Mouse (Mus musculus): ENCODE measurements around the gene Rab25. TPM values are rescaled to one million over a fixed set of nuclear protein-coding genes. Genes with fewer than 3 reads are reported as not detected.
"Not testable (repeated sequence)": the region's sequence is repeated elsewhere in the genome, so short reads cannot be mapped to it uniquely, and the experiment has no call there.

The Rab25 gene
- polyA plus RNA-seq, 1 experiment from 2014 or later = 3.7 TPM

DNA sequence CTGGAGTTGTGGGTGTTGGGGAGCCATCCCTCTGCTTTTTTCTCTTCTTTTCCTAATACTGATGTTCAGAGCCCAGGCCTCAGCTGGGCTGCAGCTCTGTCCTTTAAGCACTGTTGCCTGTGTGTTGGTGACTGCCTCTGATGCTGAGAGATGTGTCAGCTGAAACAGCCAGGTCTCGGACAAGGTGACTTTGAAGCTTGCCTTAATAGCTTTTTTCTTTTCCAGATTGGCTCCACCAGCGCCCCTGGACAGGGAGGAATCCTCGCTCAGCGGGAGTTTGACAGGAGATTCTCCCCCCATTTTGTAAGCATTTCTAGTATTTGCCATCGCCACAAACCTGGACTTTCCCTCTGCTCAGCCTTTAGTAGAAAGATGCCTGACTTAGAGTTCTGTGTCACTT is 38.5 kb upstream of the Rab25 start:
- H3K9ac ChIP-seq (replicated peaks; ENCODE audit: low read length) = no peak overlapping the region
- no peaks in the 10 kb centered on the region for H3K9me3 ChIP-seq (replicated peaks; ENCODE audit: control insufficient read depth, low read length)
- H3K4me3 ChIP-seq (ENCODE audit: low read depth, low read length) = no peak overlapping the region
- no peaks in the 10 kb centered on the region for H3K4me1 ChIP-seq (ENCODE audit: control insufficient read depth, insufficient read depth, low read length)
- no peak for DNase-seq (ENCODE audit: low spot score)
- ATAC-seq (replicated peaks; ENCODE audit: insufficient number of reproducible peaks, low FRiP score, low TSS enrichment, low read depth) = no peak
- peaks cover 11% of the 10 kb centered on the region for H3K36me3 ChIP-seq (replicated peaks; ENCODE audit: control insufficient read depth, insufficient read depth, low read depth, low read length)
- WGBS = 91% methylated on average over 5 of the region's 5 CpGs
- H3K27me3 ChIP-seq (ENCODE audit: control insufficient read depth, insufficient read depth, low read length) = no peaks in the 10 kb centered on the region
- H3K27ac ChIP-seq (replicated peaks; ENCODE audit: low read depth, low read length) = no peak overlapping the region
- H3K4me2 ChIP-seq (ENCODE audit: low read depth, low read length) = no peak overlapping the region

DNA sequence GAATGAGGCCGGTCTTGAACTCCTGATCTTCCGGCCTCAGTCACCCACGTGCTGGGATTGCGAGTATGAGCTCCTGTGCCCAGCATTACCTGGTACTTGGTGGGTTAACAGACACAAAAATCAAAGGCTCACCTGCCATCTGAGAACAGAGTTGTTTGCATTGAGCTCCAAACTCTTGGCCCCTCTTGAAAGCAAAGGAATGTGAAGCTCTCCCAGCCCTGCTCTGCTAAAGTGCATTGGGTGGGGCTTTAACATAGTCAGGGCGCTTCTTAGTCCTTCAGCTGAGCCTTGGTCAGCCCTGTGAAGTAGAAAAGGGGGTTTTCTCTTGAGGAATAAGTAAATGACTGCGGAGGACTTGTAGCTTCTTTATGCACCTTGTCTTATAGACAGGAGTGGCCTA is 37.7 kb upstream of the Rab25 start:
- ATAC-seq (replicated peaks; ENCODE audit: insufficient number of reproducible peaks, low FRiP score, low TSS enrichment, low read depth) = no peak
- no peak for DNase-seq (ENCODE audit: low spot score)
- H3K36me3 ChIP-seq (replicated peaks; ENCODE audit: control insufficient read depth, insufficient read depth, low read depth, low read length) = peaks cover 11% of the 10 kb centered on the region

DNA sequence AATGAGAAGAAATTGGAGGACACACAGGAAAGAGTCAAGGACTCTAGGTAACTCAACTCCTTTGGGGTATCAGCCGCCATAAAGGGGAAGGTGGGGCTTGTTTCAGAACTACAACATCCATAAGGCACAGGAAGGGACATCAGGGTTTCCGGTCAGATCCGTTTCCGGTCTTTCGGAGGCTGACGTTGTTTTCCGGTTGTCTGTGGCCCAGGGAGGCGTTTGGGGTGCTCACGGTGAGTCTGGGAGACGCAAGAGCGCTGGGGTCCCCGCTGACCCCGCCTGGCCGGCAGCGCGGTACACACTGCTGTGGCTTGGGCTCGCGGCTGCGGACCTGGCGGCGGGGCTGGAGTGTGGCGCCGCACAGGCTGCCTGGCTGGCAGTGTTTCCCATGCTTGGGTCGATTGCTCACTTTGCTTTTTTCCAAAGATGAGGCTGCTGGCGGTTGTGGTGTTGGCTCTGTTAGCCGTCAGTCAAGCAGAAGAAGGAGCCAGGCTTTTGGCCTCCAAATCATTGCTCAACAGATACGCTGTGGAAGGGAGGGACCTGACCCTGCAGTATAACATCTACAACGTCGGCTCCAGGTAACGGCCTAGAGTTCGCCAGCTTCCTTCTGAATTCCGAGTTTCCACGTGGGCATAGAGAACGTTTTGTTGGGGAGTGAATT is 31.5 kb upstream of the Rab25 start:
- H3K27ac ChIP-seq (replicated peaks; ENCODE audit: low read depth, low read length) = no peak overlapping the region
- DNase-seq (ENCODE audit: low spot score) (peak; percentile 89), ATAC-seq (replicated peaks; ENCODE audit: insufficient number of reproducible peaks, low FRiP score, low TSS enrichment, low read depth) (peak; percentile 66)
- H3K36me3 ChIP-seq (replicated peaks; ENCODE audit: control insufficient read depth, insufficient read depth, low read depth, low read length) = no peaks in the 10 kb centered on the region; the same call in 1 of the 2 replicates
- no peaks in the 10 kb centered on the region for H3K27me3 ChIP-seq (ENCODE audit: control insufficient read depth, insufficient read depth, low read length)
- peak overlapping the region; percentile 70 for H3K4me3 ChIP-seq (ENCODE audit: low read depth, low read length)
- no peaks in the 10 kb centered on the region for H3K4me1 ChIP-seq (ENCODE audit: control insufficient read depth, insufficient read depth, low read length)
- H3K9me3 ChIP-seq (replicated peaks; ENCODE audit: control insufficient read depth, low read length) = no peaks in the 10 kb centered on the region
- H3K9ac ChIP-seq (replicated peaks; ENCODE audit: low read length) = peak overlapping the region; percentile 79
- under 1% methylated on average over 34 of the region's 34 CpGs for WGBS
- peak overlapping the region; percentile 75 for H3K4me2 ChIP-seq (ENCODE audit: low read depth, low read length)

More for the DNA sequence above, 37.7 kb upstream of the Rab25 start:
- no peak overlapping the region for H3K4me2 ChIP-seq (ENCODE audit: low read depth, low read length)
- no peak overlapping the region for H3K27ac ChIP-seq (replicated peaks; ENCODE audit: low read depth, low read length)
- 95% methylated on average over 6 of the region's 6 CpGs for WGBS
- no peaks in the 10 kb centered on the region for H3K27me3 ChIP-seq (ENCODE audit: control insufficient read depth, insufficient read depth, low read length)
- H3K9me3 ChIP-seq (replicated peaks; ENCODE audit: control insufficient read depth, low read length) = no peaks in the 10 kb centered on the region
- no peak overlapping the region for H3K9ac ChIP-seq (replicated peaks; ENCODE audit: low read length)
- no peak overlapping the region for H3K4me3 ChIP-seq (ENCODE audit: low read depth, low read length)
- no peaks in the 10 kb centered on the region for H3K4me1 ChIP-seq (ENCODE audit: control insufficient read depth, insufficient read depth, low read length)

DNA sequence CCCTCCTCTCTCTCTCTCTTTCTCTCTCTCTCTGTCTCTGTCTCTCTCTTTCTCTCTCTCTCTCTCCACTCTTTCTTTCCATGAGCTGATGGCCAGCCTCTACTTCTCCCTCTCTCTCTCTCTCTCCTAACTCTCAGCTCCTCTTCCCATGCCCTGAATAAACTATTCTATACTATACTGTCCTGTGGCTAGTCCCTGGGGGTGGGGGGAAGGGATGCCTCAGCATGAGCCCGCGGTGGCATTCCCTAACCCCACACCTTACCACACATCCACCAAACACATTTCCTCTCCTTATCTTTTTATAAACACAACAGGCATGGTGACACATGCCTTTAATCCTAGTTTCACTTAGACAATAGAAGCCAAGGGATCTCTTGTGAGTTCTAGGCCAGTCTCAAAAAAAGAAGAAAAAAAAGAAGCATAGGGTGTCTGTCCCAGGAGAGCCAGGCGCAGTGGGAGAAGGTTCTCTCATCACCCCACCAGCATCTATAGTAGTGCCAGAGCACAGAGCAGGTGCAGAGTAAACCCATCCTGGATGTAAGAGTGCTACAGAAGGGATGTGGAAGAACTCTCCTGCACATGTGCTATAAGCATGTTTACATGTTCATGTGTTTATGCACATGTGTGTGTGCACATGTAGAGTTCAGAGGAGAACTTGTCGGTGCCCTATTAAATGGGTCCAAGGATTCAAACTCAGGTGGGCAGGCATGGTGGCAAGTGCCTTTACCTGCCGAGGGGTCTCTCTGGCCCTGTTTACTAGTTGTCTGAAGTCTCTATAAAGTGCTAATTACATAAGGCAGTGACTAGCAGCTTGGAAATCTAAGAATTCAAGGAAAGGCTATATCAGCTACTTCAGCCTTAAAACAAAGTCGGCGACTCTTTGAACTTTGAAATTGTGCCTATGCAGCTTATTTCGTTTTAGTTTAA is 30.7 kb upstream of the Rab25 start:
- H3K27ac ChIP-seq (replicated peaks; ENCODE audit: low read depth, low read length) = no peak overlapping the region
- H3K4me1 ChIP-seq (ENCODE audit: control insufficient read depth, insufficient read depth, low read length) = no peaks in the 10 kb centered on the region
- no peak overlapping the region; the same call in 1 of the 2 replicates for H3K4me2 ChIP-seq (ENCODE audit: low read depth, low read length)
- no peaks in the 10 kb centered on the region for H3K27me3 ChIP-seq (ENCODE audit: control insufficient read depth, insufficient read depth, low read length)
- H3K36me3 ChIP-seq (replicated peaks; ENCODE audit: control insufficient read depth, insufficient read depth, low read depth, low read length) = no peaks in the 10 kb centered on the region; the same call in 1 of the 2 replicates
- ATAC-seq (replicated peaks; ENCODE audit: insufficient number of reproducible peaks, low FRiP score, low TSS enrichment, low read depth) (no peak; the same call in 1 of the 2 replicates), DNase-seq (ENCODE audit: low spot score) (no peak)
- H3K4me3 ChIP-seq (ENCODE audit: low read depth, low read length) = peak overlapping the region; percentile 70
- peak overlapping the region; percentile 79; the same call in 1 of the 2 replicates for H3K9ac ChIP-seq (replicated peaks; ENCODE audit: low read length)
- 48% methylated on average over 8 of the region's 8 CpGs for WGBS
- H3K9me3 ChIP-seq (replicated peaks; ENCODE audit: control insufficient read depth, low read length) = no peaks in the 10 kb centered on the region

DNA sequence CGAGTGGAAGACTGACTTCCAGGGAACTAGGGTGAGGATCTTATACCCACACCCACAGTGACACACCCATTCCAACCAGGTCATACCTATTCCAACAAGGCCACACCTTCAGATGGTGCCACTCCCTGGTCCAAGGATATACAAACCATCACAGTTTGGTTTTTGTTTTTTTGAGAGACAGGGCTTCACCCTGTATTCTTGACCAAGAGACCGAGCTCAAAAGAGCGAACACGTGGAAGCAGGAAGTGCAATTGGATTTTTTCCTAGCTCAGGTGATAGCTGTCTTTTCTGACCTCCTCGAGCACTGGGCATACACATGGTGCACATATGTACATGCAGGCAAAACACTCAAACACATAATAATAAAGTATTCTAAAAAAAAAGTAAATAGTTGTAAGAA is 29.7 kb upstream of the Rab25 start:
- ATAC-seq (replicated peaks; ENCODE audit: insufficient number of reproducible peaks, low FRiP score, low TSS enrichment, low read depth); H3K9ac ChIP-seq (replicated peaks; ENCODE audit: low read length); H3K27ac ChIP-seq (replicated peaks; ENCODE audit: low read depth, low read length); H3K27me3 ChIP-seq (ENCODE audit: control insufficient read depth, insufficient read depth, low read length); H3K36me3 ChIP-seq (replicated peaks; ENCODE audit: control insufficient read depth, insufficient read depth, low read depth, low read length); H3K4me1 ChIP-seq (ENCODE audit: control insufficient read depth, insufficient read depth, low read length); H3K9me3 ChIP-seq (replicated peaks; ENCODE audit: control insufficient read depth, low read length); H3K4me3 ChIP-seq (ENCODE audit: low read depth, low read length); H3K4me2 ChIP-seq (ENCODE audit: low read depth, low read length); DNase-seq (ENCODE audit: low spot score): not testable (repeated sequence)
- WGBS = 83% methylated on average over 5 of the region's 5 CpGs

DNA sequence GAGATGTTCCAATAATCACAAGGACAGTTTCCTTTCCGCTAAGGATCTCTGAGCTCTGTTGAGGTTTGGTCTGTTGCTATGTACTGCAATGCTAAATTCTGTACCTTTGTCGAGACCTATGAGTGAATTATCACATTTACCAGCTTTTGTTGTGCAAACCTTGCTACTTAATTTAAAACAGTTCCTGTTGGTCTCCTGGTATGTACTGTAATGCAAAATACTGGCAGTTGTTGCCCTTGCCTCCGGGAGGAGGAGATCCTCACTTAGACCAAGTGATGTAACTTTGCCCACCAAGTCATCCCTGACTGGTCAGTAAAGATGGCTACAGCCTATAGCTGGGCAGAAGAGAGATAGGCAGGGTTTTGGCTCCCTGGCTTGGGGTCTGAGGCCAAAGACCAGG is 27.4 kb upstream of the Rab25 start, which contains the start of gene Ssr2:
Ssr2 (plus strand) TSS at position 337 of the 400 bp plus-strand sequence.
- H3K27ac ChIP-seq (replicated peaks; ENCODE audit: low read depth, low read length) = no peak within 1 kb of the TSS
- no peak for ATAC-seq (replicated peaks; ENCODE audit: insufficient number of reproducible peaks, low FRiP score, low TSS enrichment, low read depth)
- 89% methylated on average over 3 of the region's 3 CpGs for WGBS
- no peaks in the 10 kb centered on the region for H3K36me3 ChIP-seq (replicated peaks; ENCODE audit: control insufficient read depth, insufficient read depth, low read depth, low read length)
- no peaks in the 10 kb centered on the region for H3K9me3 ChIP-seq (replicated peaks; ENCODE audit: control insufficient read depth, low read length)
- no peak within 1 kb of the TSS for H3K9ac ChIP-seq (replicated peaks; ENCODE audit: low read length)
- no peak within 1 kb of the TSS for H3K4me3 ChIP-seq (ENCODE audit: low read depth, low read length)
- DNase-seq (ENCODE audit: low spot score) = no peak
- no peaks in the 10 kb centered on the region for H3K27me3 ChIP-seq (ENCODE audit: control insufficient read depth, insufficient read depth, low read length)
- H3K4me1 ChIP-seq (ENCODE audit: control insufficient read depth, insufficient read depth, low read length) = no peaks in the 10 kb centered on the region
- H3K4me2 ChIP-seq (ENCODE audit: low read depth, low read length) = no peak within 1 kb of the TSS

DNA sequence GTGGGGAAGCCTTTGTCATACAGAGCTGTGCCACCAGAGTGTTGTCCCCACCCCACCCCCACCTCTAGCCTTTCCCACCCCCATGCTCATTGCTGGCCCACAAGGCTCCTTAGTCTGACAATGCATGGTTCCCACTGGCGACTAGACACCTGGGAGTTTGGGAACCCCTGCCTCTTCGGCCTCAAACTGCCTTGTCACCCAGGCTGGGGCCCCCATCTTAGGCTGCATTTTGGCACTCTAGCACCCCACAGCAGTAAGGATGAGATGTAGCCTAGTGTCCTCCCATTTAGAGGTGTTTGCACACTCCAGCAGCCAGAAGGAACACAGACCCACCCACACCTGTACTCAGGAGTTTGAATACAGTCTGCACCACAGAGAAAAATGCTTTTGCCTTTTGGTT is 25.7 kb upstream of the Rab25 start:
- Histone ChIP-seq H3K9me3 (replicated peaks; ENCODE audit: control insufficient read depth, low read length) (no peaks in the 10 kb centered on the region), H3K27ac (replicated peaks; ENCODE audit: low read depth, low read length) (no peak overlapping the region), H3K9ac (replicated peaks; ENCODE audit: low read length) (no peak overlapping the region), H3K36me3 (replicated peaks; ENCODE audit: control insufficient read depth, insufficient read depth, low read depth, low read length) (no peaks in the 10 kb centered on the region), H3K27me3 (ENCODE audit: control insufficient read depth, insufficient read depth, low read length) (no peaks in the 10 kb centered on the region), H3K4me3 (ENCODE audit: low read depth, low read length) (no peak overlapping the region), H3K4me2 (ENCODE audit: low read depth, low read length) (no peak overlapping the region), H3K4me1 (ENCODE audit: control insufficient read depth, insufficient read depth, low read length) (no peaks in the 10 kb centered on the region)
- ATAC-seq (replicated peaks; ENCODE audit: insufficient number of reproducible peaks, low FRiP score, low TSS enrichment, low read depth) = no peak
- WGBS = 86% methylated on average over 2 of the region's 2 CpGs
- DNase-seq (ENCODE audit: low spot score) = no peak

DNA sequence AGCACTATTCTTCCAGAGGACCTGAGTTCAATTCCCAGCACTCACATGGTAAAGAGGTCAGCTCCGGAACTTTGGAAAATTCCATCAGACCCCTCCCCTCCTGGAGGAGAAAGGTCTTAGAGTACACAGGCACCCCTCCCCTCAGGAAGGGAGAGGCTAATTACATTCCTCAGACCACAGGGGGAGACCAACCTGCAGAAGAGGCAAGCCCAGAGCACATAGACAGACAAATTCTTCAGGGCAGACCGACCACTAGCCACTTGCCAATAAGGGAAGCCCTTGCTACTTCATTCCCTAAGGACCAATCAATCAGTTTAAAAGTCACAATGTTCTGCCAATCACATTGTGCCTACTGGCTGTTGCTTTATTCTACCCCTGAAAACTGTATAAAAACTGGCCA is 24.7 kb upstream of the Rab25 start:
- no peak overlapping the region for H3K9ac ChIP-seq (replicated peaks; ENCODE audit: low read length)
- WGBS = 78% methylated on average over 2 of the region's 2 CpGs
- H3K9me3 ChIP-seq (replicated peaks; ENCODE audit: control insufficient read depth, low read length) = no peaks in the 10 kb centered on the region
- H3K4me1 ChIP-seq (ENCODE audit: control insufficient read depth, insufficient read depth, low read length) = no peaks in the 10 kb centered on the region
- H3K36me3 ChIP-seq (replicated peaks; ENCODE audit: control insufficient read depth, insufficient read depth, low read depth, low read length) = peaks cover 4% of the 10 kb centered on the region; the same call in 1 of the 2 replicates
- no peak for ATAC-seq (replicated peaks; ENCODE audit: insufficient number of reproducible peaks, low FRiP score, low TSS enrichment, low read depth)
- H3K27ac ChIP-seq (replicated peaks; ENCODE audit: low read depth, low read length) = no peak overlapping the region
- no peak overlapping the region for H3K4me3 ChIP-seq (ENCODE audit: low read depth, low read length)
- H3K4me2 ChIP-seq (ENCODE audit: low read depth, low read length) = no peak overlapping the region
- no peak for DNase-seq (ENCODE audit: low spot score)
- H3K27me3 ChIP-seq (ENCODE audit: control insufficient read depth, insufficient read depth, low read length) = no peaks in the 10 kb centered on the region

All from embryonic facial prominence, embryonic 11.5 days (tissue).